Mouse (Mus musculus) stomach, embryonic 14.5 days (tissue): Measurements from ENCODE around the gene Arhgef40. TPM values are rescaled to one million over a fixed set of nuclear protein-coding genes. Genes with fewer than 3 reads are reported as not detected.

Experiments used
- ATAC-seq: fragments of 200-750 bp; cut with Nextera tagmentation; 2 replicates; pipeline ENCODE4 v1.8.0; 2017; ENCODE audit warnings: low read depth, moderate TSS enrichment; ENCODE audit not compliant: insufficient number of reproducible peaks, insufficient read depth, low FRiP score
- H3K27ac ChIP-seq: fragments of 300-500 bp; sonication (generic); 2 replicates; pipeline ENCODE4 v1.5.1; 2014; ENCODE audit warnings: mild to moderate bottlenecking, low read length, moderate library complexity, mixed read lengths
- H3K27me3 ChIP-seq: fragments of 300-500 bp; sonication (generic); 2 replicates; pipeline ENCODE4 v1.6.1; 2014; ENCODE audit warnings: low read length, control low read depth, mixed read lengths; ENCODE audit not compliant: control insufficient read depth, insufficient read depth
- H3K36me3 ChIP-seq: fragments of 300-500 bp; sonication (generic); 2 replicates; pipeline ENCODE4 v1.6.1; 2014; ENCODE audit warnings: mild to moderate bottlenecking, control low read depth, low read length, moderate library complexity, mixed read lengths; ENCODE audit not compliant: control insufficient read depth, insufficient read depth
- H3K4me1 ChIP-seq: fragments of 300-500 bp; sonication (generic); 2 replicates; pipeline ENCODE4 v1.6.1; 2014; ENCODE audit warnings: low read length, control low read depth, mixed read lengths; ENCODE audit not compliant: control insufficient read depth, insufficient read depth
- H3K4me2 ChIP-seq: fragments of 300-500 bp; sonication (generic); replicated peaks from 2 replicates; pipeline ENCODE4 v1.6.1; 2014; ENCODE audit warnings: low read depth, low read length, control low read depth
- H3K4me3 ChIP-seq: fragments of 300-500 bp; sonication (generic); 2 replicates; pipeline ENCODE4 v1.5.1; 2014; ENCODE audit warnings: low read depth, low read length, control low read depth
- H3K9ac ChIP-seq: fragments of 300-500 bp; sonication (generic); replicated peaks from 2 replicates; pipeline ENCODE4 v1.6.1; 2014; ENCODE audit warnings: low read depth, mild to moderate bottlenecking, control low read depth, low read length, moderate library complexity, mixed read lengths
- H3K9me3 ChIP-seq: fragments of 300-500 bp; sonication (generic); 2 replicates; pipeline ENCODE4 v1.6.1; 2016; ENCODE audit warnings: low read depth, low read length, control low read depth; ENCODE audit not compliant: control insufficient read depth
- WGBS: fragments of 180-500 bp; shearing (Covaris S2); extraction: QIAGEN DNeasy Blood & Tissue Kit; methylation state at CpG from one replicate; pipeline ENCODE4 v1.1.7; 2014; 5-methylcytosine and 5-hydroxymethylcytosine counted together
- polyA plus RNA-seq: library from polyadenylated mRNA; unstranded; fragments of >200 nt; fragmentation: Nextera tagmentation; extraction: Ambion mirVana; gene quantifications from 2 replicates; pipeline ENCODE4 v1.2.1, GENCODE M21; 2014

Gene Arhgef40
- polyA plus RNA-seq, 1 experiment from 2014 or later = 118 TPM

DNA sequence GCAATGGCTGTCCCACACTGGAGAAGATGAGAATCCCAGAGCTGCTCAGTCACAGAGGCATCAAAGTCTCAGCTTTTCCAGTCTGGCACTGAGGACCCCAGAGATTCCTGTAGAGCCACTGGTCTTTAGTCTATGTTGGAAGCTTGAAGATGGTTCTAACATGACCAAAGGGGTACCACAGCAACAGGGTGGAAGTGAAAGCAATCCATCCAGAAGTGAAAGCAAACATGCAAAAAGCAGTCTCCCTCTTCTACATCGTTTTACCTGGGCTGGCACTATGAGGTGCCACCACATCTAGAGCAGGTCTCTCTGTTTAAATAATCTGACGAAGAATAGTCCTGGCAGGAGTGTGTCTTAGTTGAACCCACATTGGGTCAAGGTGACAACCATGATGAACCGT is 5.3 kb upstream of the Arhgef40 start:
- H3K36me3 ChIP-seq = no peaks in the 10 kb centered on the region
- no peak overlapping the region for H3K9ac ChIP-seq
- no peak overlapping the region for H3K27ac ChIP-seq
- H3K27me3 ChIP-seq = no peaks in the 10 kb centered on the region
- H3K4me3 ChIP-seq = no peak overlapping the region
- peaks cover 2% of the 10 kb centered on the region; the same call in 1 of the 2 replicates for H3K4me1 ChIP-seq
- H3K4me2 ChIP-seq = no peak overlapping the region
- no peaks in the 10 kb centered on the region for H3K9me3 ChIP-seq
- ATAC-seq = no peak
- 83% methylated on average over 3 of the region's 3 CpGs for WGBS

DNA sequence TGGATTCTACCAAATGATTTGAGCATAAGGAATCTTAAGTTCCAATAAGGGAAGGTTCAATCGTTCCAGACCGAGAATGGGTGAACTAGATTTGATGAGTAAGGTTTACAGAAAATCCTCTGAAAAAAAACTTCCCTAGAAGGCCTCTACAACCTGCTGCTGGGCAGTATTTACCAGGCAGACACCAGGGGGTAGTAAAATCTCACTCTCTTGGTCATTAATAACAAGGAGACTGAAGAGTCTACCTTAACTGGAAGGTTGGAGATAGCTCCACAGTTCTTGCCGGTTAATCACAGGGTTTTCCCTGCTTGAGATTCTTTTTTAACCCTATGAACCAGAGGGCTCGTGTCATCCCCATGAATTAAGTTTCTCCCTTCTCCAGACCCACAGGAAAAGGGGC is 1.3 kb upstream of the Arhgef40 start:
- Histone ChIP-seq H3K27me3 (no peaks in the 10 kb centered on the region), H3K36me3 (peaks cover 10% of the 10 kb centered on the region), H3K27ac (no peak overlapping the region), H3K4me1 (peaks cover 12% of the 10 kb centered on the region), H3K4me3 (no peak overlapping the region), H3K9me3 (no peaks in the 10 kb centered on the region), H3K9ac (no peak overlapping the region), H3K4me2 (no peak overlapping the region)
- ATAC-seq = no peak
- WGBS = 64% methylated on average over 4 of the region's 4 CpGs

DNA sequence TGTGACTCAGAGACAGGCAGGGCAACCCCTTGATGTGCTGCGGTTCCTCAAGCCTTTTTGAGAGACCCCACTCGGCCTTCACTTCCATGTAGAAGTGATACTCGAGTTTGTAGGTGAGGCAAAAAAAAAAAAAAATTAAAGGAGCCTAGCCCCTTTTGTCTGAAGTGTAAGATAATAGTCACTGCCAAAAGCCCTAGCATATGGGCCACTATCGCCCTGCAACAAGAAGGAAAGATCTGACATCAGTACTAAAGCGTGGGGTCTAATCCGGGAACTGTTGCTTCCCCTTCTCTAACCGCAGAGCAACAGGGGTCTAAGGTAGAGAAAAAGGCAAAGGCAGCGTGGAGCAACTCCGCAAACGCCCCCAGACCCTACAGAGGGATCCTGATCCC is 668 bp upstream of the Arhgef40 start:
- peak overlapping the region; percentile 60 for H3K4me3 ChIP-seq
- H3K27ac ChIP-seq = peak overlapping the region; percentile 96; the same call in 1 of the 2 replicates
- H3K36me3 ChIP-seq = peaks cover 15% of the 10 kb centered on the region
- no peak for ATAC-seq
- no peaks in the 10 kb centered on the region for H3K27me3 ChIP-seq
- 19% methylated on average over 10 of the region's 10 CpGs for WGBS
- H3K9me3 ChIP-seq = no peaks in the 10 kb centered on the region
- peak overlapping the region; percentile 77 for H3K9ac ChIP-seq
- H3K4me1 ChIP-seq = peaks cover 12% of the 10 kb centered on the region
- H3K4me2 ChIP-seq = peak overlapping the region; percentile 79

DNA sequence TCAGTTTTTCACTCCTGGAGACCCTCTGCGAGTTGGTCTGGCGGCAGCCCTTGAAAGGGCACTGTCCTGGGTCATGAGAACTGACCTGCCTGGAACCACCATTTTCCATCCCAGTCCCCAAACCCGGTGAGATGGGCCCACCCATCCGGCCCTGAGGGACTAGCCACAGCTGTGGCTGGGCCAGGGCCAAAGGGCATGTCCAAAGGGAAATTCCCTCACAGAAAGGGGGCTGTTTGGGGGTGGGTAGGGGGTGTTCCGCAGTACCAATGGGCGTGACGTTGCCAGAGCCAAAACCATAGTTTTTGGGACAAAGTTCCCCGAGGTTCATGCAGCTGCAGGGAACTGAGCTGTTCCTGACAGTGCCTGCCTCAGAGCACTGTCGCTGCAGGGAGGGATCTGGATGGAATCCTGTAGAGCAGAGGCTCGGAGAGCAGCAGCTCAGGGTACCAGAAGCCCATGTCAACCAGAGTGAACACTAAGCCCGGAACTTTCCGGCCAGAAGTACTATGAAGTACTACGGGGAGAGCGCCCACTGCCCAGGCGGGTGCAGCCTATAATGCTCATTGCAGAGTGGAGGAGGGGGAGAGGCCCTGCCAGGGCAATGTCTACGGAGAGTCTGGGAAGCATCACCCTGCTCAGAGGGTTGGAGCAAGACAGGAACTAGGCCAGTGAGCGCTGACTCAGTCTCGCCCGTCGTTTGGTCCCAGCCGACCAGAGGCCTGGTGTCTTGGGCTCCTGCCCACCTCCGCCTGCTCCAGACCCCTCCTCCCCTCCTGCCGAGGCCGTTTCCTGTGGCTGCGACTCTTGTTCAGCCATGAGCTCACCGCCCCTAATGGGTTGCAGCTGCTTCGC is 1.0 kb downstream of the Arhgef40 start:
- Histone ChIP-seq H3K36me3 (peaks cover 31% of the 10 kb centered on the region), H3K9ac (peak overlapping the region; percentile 77), H3K4me2 (peak overlapping the region; percentile 79), H3K27me3 (no peaks in the 10 kb centered on the region), H3K9me3 (no peaks in the 10 kb centered on the region), H3K4me1 (peaks cover 12% of the 10 kb centered on the region), H3K27ac (peak overlapping the region; percentile 96), H3K4me3 (peak overlapping the region; percentile 60)
- peak; percentile 77 for ATAC-seq
- WGBS = 1% methylated on average over 27 of the region's 27 CpGs

DNA sequence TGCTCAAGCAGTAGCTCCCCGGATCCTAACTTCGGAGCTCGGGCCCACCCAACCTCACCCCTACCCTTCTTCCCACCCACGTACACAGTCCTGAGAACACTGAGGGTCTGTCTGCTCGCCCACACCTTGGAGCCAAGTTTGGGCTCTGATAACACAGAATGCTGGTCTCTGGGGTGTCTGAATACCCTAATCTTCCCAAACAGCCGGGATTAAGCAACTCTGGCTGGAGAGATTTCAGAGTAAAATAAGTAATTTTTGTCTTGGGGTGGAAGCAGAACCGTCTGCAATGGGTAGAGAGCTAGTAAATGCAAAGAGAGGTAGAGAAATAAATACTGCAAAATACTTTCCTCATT is 1.6 kb downstream of the Arhgef40 start:
- H3K9me3 ChIP-seq = no peaks in the 10 kb centered on the region
- WGBS = 5% methylated on average over 7 of the region's 7 CpGs
- H3K4me2 ChIP-seq = peak overlapping the region; percentile 79
- H3K4me3 ChIP-seq = peak overlapping the region; percentile 60
- peak overlapping the region; percentile 77 for H3K9ac ChIP-seq
- peaks cover 37% of the 10 kb centered on the region for H3K36me3 ChIP-seq
- no peaks in the 10 kb centered on the region for H3K27me3 ChIP-seq
- H3K27ac ChIP-seq = peak overlapping the region; percentile 96
- peaks cover 12% of the 10 kb centered on the region for H3K4me1 ChIP-seq
- ATAC-seq = no peak

DNA sequence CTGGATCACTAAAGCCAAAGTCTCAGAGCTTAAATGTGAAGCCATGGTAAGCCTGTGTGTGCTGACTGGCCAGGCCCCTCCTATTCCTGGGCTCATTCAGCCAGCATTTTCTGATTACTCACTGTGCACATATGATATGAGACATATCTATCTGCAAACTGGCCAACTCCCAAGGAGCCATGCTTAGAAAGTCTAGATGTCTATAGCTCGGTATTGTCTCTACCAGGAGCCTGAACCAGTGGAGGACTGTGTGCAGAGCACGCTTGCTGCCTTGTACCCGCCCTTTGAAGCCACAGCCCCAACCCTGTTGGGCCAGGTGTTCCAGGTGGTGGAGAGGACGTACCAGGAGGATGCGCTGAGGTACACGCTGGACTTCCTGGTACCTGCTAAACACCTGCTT is 2.7 kb downstream of the Arhgef40 start:
- Histone ChIP-seq H3K27me3 (no peaks in the 10 kb centered on the region), H3K36me3 (peaks cover 48% of the 10 kb centered on the region), H3K27ac (no peak overlapping the region), H3K4me2 (no peak overlapping the region), H3K4me3 (no peak overlapping the region), H3K4me1 (peaks cover 12% of the 10 kb centered on the region), H3K9me3 (no peaks in the 10 kb centered on the region), H3K9ac (no peak overlapping the region)
- ATAC-seq = no peak
- 86% methylated on average over 6 of the region's 6 CpGs for WGBS

DNA sequence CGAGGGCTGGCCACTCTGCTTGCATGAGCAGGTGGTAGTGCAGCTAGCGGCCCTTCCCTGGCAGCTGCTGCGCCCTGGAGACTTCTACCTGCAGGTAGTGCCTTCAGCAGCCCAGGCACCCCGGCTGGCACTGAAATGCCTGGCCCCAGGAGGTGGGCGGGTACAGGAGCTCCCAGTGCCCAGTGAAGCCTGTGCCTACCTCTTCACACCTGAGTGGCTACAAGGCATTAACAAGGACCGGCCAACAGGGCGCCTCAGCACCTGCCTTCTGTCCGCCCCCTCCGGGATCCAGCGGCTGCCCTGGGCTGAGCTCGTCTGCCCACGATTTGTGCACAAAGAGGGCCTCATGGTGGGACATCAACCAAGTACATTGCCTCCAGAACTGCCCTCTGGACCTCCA is 4.2 kb downstream of the Arhgef40 start:
- Histone ChIP-seq H3K4me1 (peaks cover 12% of the 10 kb centered on the region), H3K4me2 (no peak overlapping the region), H3K36me3 (peaks cover 56% of the 10 kb centered on the region), H3K4me3 (no peak overlapping the region), H3K9ac (no peak overlapping the region), H3K27ac (no peak overlapping the region), H3K27me3 (no peaks in the 10 kb centered on the region), H3K9me3 (no peaks in the 10 kb centered on the region)
- WGBS = 81% methylated on average over 12 of the region's 12 CpGs
- ATAC-seq = no peak

DNA sequence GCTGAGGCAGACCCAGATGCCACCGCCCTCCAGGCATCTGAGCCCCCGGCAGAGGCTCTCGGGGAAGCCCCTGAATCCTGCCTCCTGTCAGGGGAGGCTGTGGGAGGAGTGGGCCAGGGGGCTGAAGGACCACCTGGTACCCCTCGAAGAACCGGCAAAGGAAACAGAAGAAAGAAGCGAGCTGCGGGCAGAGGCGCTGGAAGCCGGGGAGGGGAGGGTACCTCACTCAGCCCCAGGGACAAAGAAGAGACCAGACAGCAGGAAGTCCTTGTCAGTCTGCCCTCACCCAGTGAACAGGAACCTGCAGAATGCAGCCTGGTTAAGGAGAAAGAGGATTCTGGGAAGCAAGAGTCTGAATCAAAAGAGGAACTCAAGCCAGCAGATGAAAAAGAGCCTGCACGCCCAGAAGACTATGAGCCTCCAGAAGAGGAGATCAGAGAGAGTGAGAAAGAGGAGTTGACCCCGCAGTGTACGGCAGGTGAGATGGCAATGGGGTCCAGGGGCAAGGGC is 5.0 kb downstream of the Arhgef40 start:
- peaks cover 62% of the 10 kb centered on the region for H3K36me3 ChIP-seq
- no peak overlapping the region for H3K4me3 ChIP-seq
- H3K4me1 ChIP-seq = peaks cover 8% of the 10 kb centered on the region; the same call in 1 of the 2 replicates
- no peak overlapping the region for H3K4me2 ChIP-seq
- H3K27me3 ChIP-seq = no peaks in the 10 kb centered on the region
- ATAC-seq = no peak
- H3K27ac ChIP-seq = no peak overlapping the region
- H3K9ac ChIP-seq = no peak overlapping the region
- WGBS = 76% methylated on average over 12 of the region's 12 CpGs
- H3K9me3 ChIP-seq = no peaks in the 10 kb centered on the region
